Mouse (Mus musculus): ENCODE measurements around the gene Gm6871. TPM values are rescaled to one million over a fixed set of nuclear protein-coding genes. Genes with fewer than 3 reads are reported as not detected.
"Not testable (repeated sequence)": the region's sequence is repeated elsewhere in the genome, so short reads cannot be mapped to it uniquely, and the experiment has no call there.

Gm6871 gene
- polyA plus RNA-seq, 1 experiment from 2014 or later = not detected

- H3K36me3 ChIP-seq = no peaks in the 10 kb centered on the region
- no peaks in the 10 kb centered on the region for H3K27me3 ChIP-seq
- no peak overlapping the region for H3K4me3 ChIP-seq
- H3K9me3 ChIP-seq = 0 out of 2 replicates have a peak, but pooled peaks cover 5% of the 10 kb centered on the region
- no peak overlapping the region for H3K9ac ChIP-seq
- H3K4me2 ChIP-seq (replicated peaks) = no peak overlapping the region
- H3K4me1 ChIP-seq = no peaks in the 10 kb centered on the region
- 55% methylated on average over 1 of the region's 1 CpGs for WGBS
- no peak overlapping the region for H3K27ac ChIP-seq
- no peak for ATAC-seq (ENCODE audit: insufficient number of reproducible peaks, insufficient read depth, low FRiP score, low TSS enrichment)
Observed at GRCm38 (mm10) chr7:41502402-41502801, 71.1 kb downstream of the Gm6871 start.

DNA sequence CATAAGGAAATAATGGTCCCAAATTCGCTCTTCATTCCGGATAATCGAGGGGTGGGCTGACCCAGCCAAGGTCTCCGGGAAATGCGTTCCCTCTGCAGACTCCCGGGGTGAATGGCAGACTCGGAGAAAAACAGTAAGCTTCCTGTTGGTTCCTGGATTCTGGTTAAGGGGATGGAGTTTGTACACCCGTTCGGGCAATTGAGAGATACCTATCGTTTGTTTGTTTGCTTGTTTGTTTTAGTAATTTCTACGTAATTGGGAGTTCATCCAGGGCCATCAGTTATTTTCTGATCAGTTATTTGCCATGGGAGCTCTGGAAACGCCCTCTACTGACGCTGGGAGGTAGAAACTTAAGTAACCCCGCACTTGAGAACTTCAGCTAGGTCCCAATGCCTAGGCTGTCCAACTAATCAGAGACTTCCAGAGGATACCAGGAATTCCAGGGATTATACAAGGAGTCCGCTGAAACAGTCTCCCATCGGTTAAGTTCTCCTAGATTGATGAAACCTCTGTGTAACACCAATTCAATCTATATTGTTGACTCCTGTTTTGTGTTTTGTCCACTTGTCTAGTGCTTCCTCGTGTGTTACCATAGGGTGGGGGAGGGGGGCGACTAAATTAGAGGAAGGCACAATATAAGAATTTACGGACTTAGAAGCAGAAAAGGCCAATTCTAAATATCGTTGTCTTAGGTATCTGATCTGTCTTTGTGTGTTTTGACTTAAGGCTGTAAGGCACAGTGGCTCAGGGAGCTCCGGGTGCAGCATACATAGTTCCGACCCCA is 73.1 kb downstream of the Gm6871 start:
- Histone ChIP-seq H3K27ac (no peak overlapping the region), H3K27me3 (no peaks in the 10 kb centered on the region), H3K36me3 (no peaks in the 10 kb centered on the region), H3K4me1 (no peaks in the 10 kb centered on the region), H3K4me3 (peak overlapping the region; percentile 54), H3K9me3 (0 out of 2 replicates have a peak, but pooled peaks cover 3% of the 10 kb centered on the region), H3K4me2 (replicated peaks) (peak overlapping the region; percentile 59), H3K9ac (0 out of 2 replicates have a peak overlapping the region, but pooled peaks have one; percentile 40)
- 19% methylated on average over 22 of the region's 22 CpGs for WGBS
- ATAC-seq (ENCODE audit: insufficient number of reproducible peaks, insufficient read depth, low FRiP score, low TSS enrichment) = no peak; the same call in 1 of the 2 replicates

- Histone ChIP-seq H3K9me3 (0 out of 2 replicates have a peak, but pooled peaks cover 3% of the 10 kb centered on the region), H3K27ac (peak within 1 kb of the TSS; percentile 50; the same call in 1 of the 2 replicates)
Observed at GRCm38 (mm10) chr7:41499389-41500049, 73.9 kb downstream of the Gm6871 start, which contains the start of the genes Gm20449 and AW146154. Gene Gm20449 (minus strand): TSS chr7:41499417. Gene AW146154 (minus strand): TSS chr7:41499890.

GRCm38 (mm10) chr7:41499018-41499388 is 74.5 kb downstream of the Gm6871 start:
- H3K4me3 ChIP-seq = peak overlapping the region; percentile 54
- H3K27ac ChIP-seq = 0 out of 2 replicates have a peak overlapping the region, but pooled peaks have one; percentile 50
- not testable (repeated sequence) for H3K9me3 ChIP-seq; H3K4me1 ChIP-seq; ATAC-seq (ENCODE audit: insufficient number of reproducible peaks, insufficient read depth, low FRiP score, low TSS enrichment); H3K36me3 ChIP-seq; H3K27me3 ChIP-seq
- peak overlapping the region; percentile 59 for H3K4me2 ChIP-seq (replicated peaks)
- WGBS = 0% methylated on average over 6 of the region's 6 CpGs
- peak overlapping the region; percentile 64 for H3K9ac ChIP-seq

More at GRCm38 (mm10) chr7:41499389-41500049, 73.9 kb downstream of the Gm6871 start, which contains the start of the genes Gm20449 and AW146154:
- peaks cover 5% of the 10 kb centered on the region; the same call in 1 of the 2 replicates for H3K36me3 ChIP-seq
- H3K4me3 ChIP-seq = peak within 1 kb of the TSS; percentile 54
- peak; percentile 96 for ATAC-seq (ENCODE audit: insufficient number of reproducible peaks, insufficient read depth, low FRiP score, low TSS enrichment)
- no peaks in the 10 kb centered on the region for H3K27me3 ChIP-seq
- H3K9ac ChIP-seq = peak within 1 kb of the TSS; percentile 64
- H3K4me2 ChIP-seq (replicated peaks) = peak within 1 kb of the TSS; percentile 59
- 1% methylated on average over 18 of the region's 18 CpGs for WGBS
- H3K4me1 ChIP-seq = no peaks in the 10 kb centered on the region

- not testable (repeated sequence) for H3K9me3 ChIP-seq; H3K36me3 ChIP-seq; H3K4me1 ChIP-seq; ATAC-seq (ENCODE audit: insufficient number of reproducible peaks, insufficient read depth, low FRiP score, low TSS enrichment); H3K27me3 ChIP-seq; H3K27ac ChIP-seq
- 63% methylated on average over 3 of the region's 4 CpGs for WGBS
- Histone ChIP-seq H3K4me2 (replicated peaks) (peak overlapping the region; percentile 59), H3K4me3 (peak overlapping the region; percentile 54), H3K9ac (0 out of 2 replicates have a peak overlapping the region, but pooled peaks have one; percentile 64)
Observed at GRCm38 (mm10) chr7:41498464-41498863, 75.0 kb downstream of the Gm6871 start.

DNA sequence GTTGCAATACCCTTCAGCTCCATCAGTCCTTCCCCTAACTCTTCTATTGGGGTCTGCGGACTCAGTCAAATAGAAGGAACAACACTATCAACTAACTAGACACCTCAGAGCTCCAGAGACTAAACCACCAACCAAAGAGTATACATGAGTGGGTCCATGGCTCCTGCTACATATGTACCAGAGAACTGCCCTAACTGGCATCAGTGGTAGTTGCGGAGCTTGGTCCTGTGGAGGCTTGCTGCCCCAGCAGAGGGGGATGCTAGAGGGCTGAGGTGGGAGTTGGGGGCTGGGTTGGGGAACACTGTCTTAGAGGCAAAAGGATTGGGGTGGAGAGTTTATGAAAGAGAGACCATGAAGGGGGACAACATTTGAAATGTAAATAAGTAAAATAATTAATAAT is 75.6 kb downstream of the Gm6871 start:
- no peak for ATAC-seq (ENCODE audit: insufficient number of reproducible peaks, insufficient read depth, low FRiP score, low TSS enrichment)
- Histone ChIP-seq H3K4me3 (no peak overlapping the region), H3K4me2 (replicated peaks) (no peak overlapping the region), H3K4me1 (no peaks in the 10 kb centered on the region), H3K36me3 (peaks cover 5% of the 10 kb centered on the region; the same call in 1 of the 2 replicates), H3K27ac (no peak overlapping the region), H3K27me3 (no peaks in the 10 kb centered on the region), H3K9ac (no peak overlapping the region), H3K9me3 (0 out of 2 replicates have a peak, but pooled peaks cover 3% of the 10 kb centered on the region)
- 98% methylated on average over 2 of the region's 2 CpGs for WGBS

Other genes with a start within 250 kb of the Gm6871 start
- 10.0 TPM in 2 replicates for gene AI987944, start 180.3 kb downstream of the Gm6871 start, polyA plus RNA-seq (2016; fragmentation: Nextera tagmentation; extraction: Ambion mirVana)
- gene Vmn2r57, start 125.0 kb downstream of the Gm6871 start, polyA plus RNA-seq (2016; fragmentation: Nextera tagmentation; extraction: Ambion mirVana) = 0.24 and 0.39 TPM in 2 replicates
- gene Gm20449, start 74.2 kb downstream of the Gm6871 start, polyA plus RNA-seq (2016; fragmentation: Nextera tagmentation; extraction: Ambion mirVana) = 0.14 and 0.26 TPM in 2 replicates
- 12.4 and 15.1 TPM in 2 replicates for gene AW146154, start 73.8 kb downstream of the Gm6871 start, polyA plus RNA-seq (2016; fragmentation: Nextera tagmentation; extraction: Ambion mirVana)
- gene 2610021A01Rik, start 25.6 kb upstream of the Gm6871 start, polyA plus RNA-seq (2016; fragmentation: Nextera tagmentation; extraction: Ambion mirVana) = 15.5 and 16.3 TPM in 2 replicates
- gene Zfp788, start 59.5 kb upstream of the Gm6871 start, polyA plus RNA-seq (2016; fragmentation: Nextera tagmentation; extraction: Ambion mirVana) = 14.1 and 15.4 TPM in 2 replicates

Data from embryonic facial prominence, embryonic 12.5 days (tissue).